Mouse (Mus musculus) MEL (cell line): Measurements from ENCODE around the gene Qsox2.

Source experiments
- CTCF ChIP-seq, 3 experiments: IDR thresholded peaks in 2 of 3; conservative IDR thresholded peaks in 1 of 3; 2 replicates each; pipeline ENCODE4 v1.5.1; 2011 to 2012; ENCODE audit warnings: low read length in 3 of 3, low read depth in 2 of 3, mild to moderate bottlenecking in 2 of 3, improper control_type of control experiment in 1 of 3, inconsistent platforms in 1 of 3, mixed read lengths in 1 of 3, moderate library complexity in 1 of 3; ENCODE audit not compliant: control insufficient read depth in 1 of 3, insufficient read depth in 1 of 3, poor library complexity in 1 of 3, severe bottlenecking in 1 of 3
- EP300 ChIP-seq, 2 experiments: IDR thresholded peaks; 2 replicates each; pipeline ENCODE4 v1.6.1; 2011; ENCODE audit warnings: improper control_type of control experiment in 2 of 2, low read length in 2 of 2, low read depth in 1 of 2, mild to moderate bottlenecking in 1 of 2
- JUND ChIP-seq: IDR thresholded peaks from 2 replicates; pipeline ENCODE4 v1.6.1; 2011; ENCODE audit warnings: low read depth, mild to moderate bottlenecking, improper control_type of control experiment, low read length
- SMC3 ChIP-seq: IDR thresholded peaks from 2 replicates; pipeline ENCODE4 v1.6.1; 2011; ENCODE audit warnings: low read depth, low read length, improper control_type of control experiment
- ZNF384 ChIP-seq: IDR thresholded peaks from 2 replicates; pipeline ENCODE4 v1.6.1; 2012; ENCODE audit warnings: low read depth, mild to moderate bottlenecking, inconsistent platforms, low read length, improper control_type of control experiment

GRCm38 (mm10) chr2:26208126-26208789, 29.1 kb downstream of the Qsox2 start, which contains the start of gene Lhx3:
- TF ChIP-seq EP300 (IDR thresholded peaks at IDR 0.05; ENCODE audit: low read depth in 1 of 2, low read length in 2 of 2) (no peak), ZNF384 (no peak), JUND (no peak), SMC3 (no peak; the same call in 1 of the 2 replicates), CTCF (IDR thresholded peaks at IDR 0.05 in 2 of 3, conservative IDR thresholded peaks at IDR 0.05 in 1 of 3; ENCODE audit: control insufficient read depth in 1 of 3, insufficient read depth in 1 of 3, low read depth in 2 of 3, low read length in 3 of 3, poor library complexity in 1 of 3, severe bottlenecking in 1 of 3) (no peak)
